Mouse (Mus musculus): ENCODE data around the gene Tubgcp6.

Gene Tubgcp6

GRCm38 (mm10) chr15:89141443-89141842, 18.5 kb upstream of the Tubgcp6 start:
- no peak for DNase-seq (ENCODE audit: low spot score)

GRCm38 (mm10) chr15:89140659-89141252, 17.8 kb upstream of the Tubgcp6 start, which contains the start of gene Mapk12:
Mapk12 (minus strand) TSS chr15:89140703.
- DNase-seq (ENCODE audit: low spot score) = no peak

- DNase-seq (ENCODE audit: low spot score) = no peak
These were observed 17.2 kb upstream of the Tubgcp6 start for GRCm38 (mm10) chr15:89140048-89140658.

- DNase-seq (ENCODE audit: low spot score) = no peak
These were observed 15.6 kb upstream of the Tubgcp6 start for GRCm38 (mm10) chr15:89138531-89138930.

GRCm38 (mm10) chr15:89138046-89138405, 15.1 kb upstream of the Tubgcp6 start:
- no peak for DNase-seq (ENCODE audit: low spot score)

- no peak for DNase-seq (ENCODE audit: low spot score)
These were observed 14.6 kb upstream of the Tubgcp6 start for GRCm38 (mm10) chr15:89137378-89138045.

- no peak for DNase-seq (ENCODE audit: low spot score)
These were observed 13.7 kb upstream of the Tubgcp6 start for GRCm38 (mm10) chr15:89136461-89137155.

GRCm38 (mm10) chr15:89131316-89131715, 8.4 kb upstream of the Tubgcp6 start:
- DNase-seq (ENCODE audit: low spot score) = no peak

GRCm38 (mm10) chr15:89130245-89130644, 7.3 kb upstream of the Tubgcp6 start:
- DNase-seq (ENCODE audit: low spot score) = no peak

GRCm38 (mm10) chr15:89128382-89129350, 5.8 kb upstream of the Tubgcp6 start, which contains the start of gene Hdac10:
Hdac10 (minus strand) TSS chr15:89128700.
- peak; percentile 83 for DNase-seq (ENCODE audit: low spot score)

- no peak for DNase-seq (ENCODE audit: low spot score)
These were observed 4.5 kb upstream of the Tubgcp6 start for GRCm38 (mm10) chr15:89127364-89127940.

- no peak for DNase-seq (ENCODE audit: low spot score)
These were observed 3.7 kb upstream of the Tubgcp6 start for GRCm38 (mm10) chr15:89126622-89127021.

GRCm38 (mm10) chr15:89125351-89125750, 2.4 kb upstream of the Tubgcp6 start:
- DNase-seq (ENCODE audit: low spot score) = no peak

- DNase-seq (ENCODE audit: low spot score) = no peak
These were observed 1.4 kb upstream of the Tubgcp6 start for GRCm38 (mm10) chr15:89124312-89124711.

- no peak for DNase-seq (ENCODE audit: low spot score)
These were observed 683 bp upstream of the Tubgcp6 start for GRCm38 (mm10) chr15:89123595-89123994.

- no peak for DNase-seq (ENCODE audit: low spot score)
These were observed 4.9 kb downstream of the Tubgcp6 start for GRCm38 (mm10) chr15:89118007-89118406.

- peak; percentile 69 for DNase-seq (ENCODE audit: low spot score)
These were observed 12.8 kb downstream of the Tubgcp6 start for GRCm38 (mm10) chr15:89110147-89110546.

- DNase-seq (ENCODE audit: low spot score) = no peak
These were observed 15.9 kb downstream of the Tubgcp6 start for GRCm38 (mm10) chr15:89106976-89107375.

GRCm38 (mm10) chr15:89106073-89106472, 16.8 kb downstream of the Tubgcp6 start:
- DNase-seq (ENCODE audit: low spot score) = no peak

GRCm38 (mm10) chr15:89104425-89104824, 18.5 kb downstream of the Tubgcp6 start:
- no peak for DNase-seq (ENCODE audit: low spot score)

- DNase-seq (ENCODE audit: low spot score) = no peak
These were observed 19.0 kb downstream of the Tubgcp6 start for GRCm38 (mm10) chr15:89103921-89104320.

All from adipocyte (in vitro differentiated cells).